Mouse (Mus musculus) small intestine, adult 2 months (tissue): ENCODE data around the gene Dek.

Experiments used
- CTCF ChIP-seq: fragments of 200-500 bp; IDR thresholded peaks from 2 replicates; pipeline ENCODE4 v1.5.1; 2012; ENCODE audit warnings: low read depth, mild to moderate bottlenecking, control low read depth, inconsistent platforms, low read length, moderate library complexity, mixed read lengths; ENCODE audit not compliant: insufficient replicate concordance, insufficient read length; ENCODE audit errors: extremely low read depth
- POLR2A ChIP-seq: fragments of 200-500 bp; IDR thresholded peaks from 2 replicates; pipeline ENCODE4 v1.6.1; 2012; ENCODE audit warnings: low read depth, mild to moderate bottlenecking, control low read depth, inconsistent platforms, low read length, moderate library complexity

DNA sequence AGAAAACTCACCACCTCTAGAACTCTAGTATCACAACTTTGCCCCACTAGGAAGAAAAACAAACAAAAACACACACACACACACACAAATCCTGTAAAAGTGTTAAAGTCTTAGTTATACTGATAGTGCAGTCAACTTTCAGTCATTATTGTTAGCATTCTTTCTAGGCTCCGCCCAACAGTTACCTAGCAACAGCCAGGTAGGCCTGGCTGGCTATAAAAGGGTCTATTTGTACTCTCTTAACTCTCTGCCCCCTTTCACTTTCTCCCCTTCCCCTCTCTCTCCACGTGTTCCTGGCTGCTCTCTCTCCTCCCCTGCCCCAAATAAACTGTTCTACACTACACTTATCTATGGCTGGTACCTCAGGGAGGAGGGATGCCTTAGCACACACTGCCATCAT lies 1.9 kb downstream of the Dek start:
- no peak for TF ChIP-seq CTCF
- TF ChIP-seq POLR2A, result no peak
